Mouse (Mus musculus) gastrocnemius, postnatal 36 days (tissue): ENCODE measurements around the gene Rcbtb1. TPM values are rescaled to one million over a fixed set of nuclear protein-coding genes. Genes with fewer than 3 reads are reported as not detected.
"Not testable (repeated sequence)": the region's sequence is repeated elsewhere in the genome, so short reads cannot be mapped to it uniquely, and the experiment has no call there.

Source experiments
- DNase-seq, 2 experiments: peaks; one replicate each; pipeline ENCODE4 v3.0.0; 2022
- intact Hi-C: fragments of 180-260 bp; cut with DNase I; formaldehyde crosslinking; loops from one replicate; pipeline ENCODE4 v1.15.1; 2025
- total RNA-seq, 2 experiments: library from RNA; stranded (reverse); gene quantifications; 2 replicates each; pipeline ENCODE4 v1.2.3; 2021

Gene Rcbtb1
- total RNA-seq, 2 experiments from 2014 or later = 9.1 to 11.4 TPM

DNA sequence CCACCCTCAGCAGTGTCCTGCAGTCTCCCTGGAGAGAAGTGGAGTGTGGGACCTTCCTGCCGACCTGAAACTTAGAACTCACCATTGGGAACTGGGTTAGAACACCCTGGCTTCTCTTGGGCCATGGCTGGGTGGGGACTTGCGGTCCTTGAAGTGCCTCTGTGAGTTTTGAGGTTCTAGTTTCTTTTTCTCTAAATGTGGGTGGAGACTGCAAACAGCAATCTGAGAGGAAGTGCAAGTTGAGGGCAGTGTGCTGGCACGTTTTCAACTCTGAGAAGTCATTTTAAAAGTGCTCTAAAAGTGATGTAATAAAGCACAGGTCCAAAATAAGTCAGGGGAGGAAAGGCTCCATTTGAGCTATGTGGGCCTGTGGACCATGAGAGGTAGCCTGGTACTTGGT, 59.0 kb downstream of the Rcbtb1 start, which contains the start of gene Gm6904:
Gene Gm6904, minus strand, starts transcription at position 161 of the 400 bp plus-strand sequence.
- intact Hi-C loops = no loop called here
- DNase-seq = no peak

DNA sequence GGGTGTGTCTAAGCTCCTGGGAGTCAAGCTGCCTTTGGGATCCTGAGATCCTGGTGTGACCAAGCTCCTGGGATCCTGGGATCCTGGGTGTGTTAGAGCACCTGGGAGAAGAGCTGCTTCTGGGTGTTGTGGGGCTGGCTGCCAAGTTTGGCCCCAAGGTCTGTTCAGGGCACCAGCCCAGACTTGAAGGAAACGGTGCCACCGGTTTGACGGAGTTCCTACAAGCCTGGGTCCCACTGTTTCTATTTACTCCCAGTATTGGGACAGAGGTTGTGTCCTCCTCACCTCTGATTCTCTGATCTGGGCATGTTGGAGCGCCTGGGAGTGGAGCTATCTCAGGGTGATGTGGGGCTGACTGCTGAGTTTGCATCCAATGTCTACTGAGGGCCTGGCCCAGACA, 74.0 kb downstream of the Rcbtb1 start:
- intact Hi-C loops, DNase-seq: not testable (repeated sequence)

Other genes starting within 250 kb of the Rcbtb1 start
- not detected for gene 1700129C05Rik, start 58.3 kb upstream of the Rcbtb1 start, total RNA-seq
- gene Gm5142, start 22.5 kb upstream of the Rcbtb1 start, total RNA-seq = not detected
- gene Gm6904, start 59.0 kb downstream of the Rcbtb1 start, total RNA-seq = not detected
- not detected for gene Phf11a, start 96.3 kb downstream of the Rcbtb1 start, total RNA-seq
- under 1 TPM in 1 of 2 experiments, not detected in 1; 0.22 TPM for gene Phf11b, start 140.1 kb downstream of the Rcbtb1 start, total RNA-seq
- gene Phf11d, start 164.3 kb downstream of the Rcbtb1 start, total RNA-seq = 1 to 10 TPM; 1.7 to 1.9 TPM
- gene Phf11c, start 194.2 kb downstream of the Rcbtb1 start, total RNA-seq = under 1 TPM; 0.36 to 0.37 TPM
- 1 to 10 TPM; 3.8 to 3.9 TPM for gene Setdb2, start 239.7 kb downstream of the Rcbtb1 start, total RNA-seq
- 10 to 100 TPM; 13.6 to 18.5 TPM for gene Cab39l, start 239.8 kb downstream of the Rcbtb1 start, total RNA-seq